Mouse (Mus musculus) hindbrain, embryonic 14.5 days (tissue): ENCODE data around the gene Olfr1019. TPM values are rescaled to one million over a fixed set of nuclear protein-coding genes. Genes with fewer than 3 reads are reported as not detected.

Experiments used
- polyA plus RNA-seq: library from polyadenylated mRNA; unstranded; fragments of >200 nt; fragmentation: Nextera tagmentation; extraction: Ambion mirVana; gene quantifications from 2 replicates; pipeline ENCODE4 v1.2.1, GENCODE M21; 2014

Gene Olfr1019
- polyA plus RNA-seq, 1 experiment from 2014 or later, result not detected

Other genes with a start within 250 kb of the Olfr1019 start
- not detected in 2 replicates for gene Olfr1000, start 233.6 kb downstream of the Olfr1019 start, polyA plus RNA-seq
- not detected in 2 replicates for gene Olfr1002, start 194.8 kb downstream of the Olfr1019 start, polyA plus RNA-seq
- not detected in 2 replicates for gene Olfr154, start 181.0 kb downstream of the Olfr1019 start, polyA plus RNA-seq
- not detected in 2 replicates for gene Olfr1006, start 166.7 kb downstream of the Olfr1019 start, polyA plus RNA-seq
- gene Olfr1008, start 156.1 kb downstream of the Olfr1019 start, polyA plus RNA-seq, result not detected in 2 replicates
- not detected in 2 replicates for gene Olfr1009, start 130.1 kb downstream of the Olfr1019 start, polyA plus RNA-seq
- gene Olfr1012, start 82.7 kb downstream of the Olfr1019 start, polyA plus RNA-seq, result not detected in 2 replicates
- not detected in 2 replicates for gene Olfr1013, start 78.4 kb downstream of the Olfr1019 start, polyA plus RNA-seq
- not detected in 2 replicates for gene Olfr1014, start 72.8 kb downstream of the Olfr1019 start, polyA plus RNA-seq
- not detected in 2 replicates for gene Olfr1015, start 63.5 kb downstream of the Olfr1019 start, polyA plus RNA-seq
- gene Olfr1016, start 42.9 kb downstream of the Olfr1019 start, polyA plus RNA-seq, result not detected in 2 replicates
- not detected in 2 replicates for gene Olfr1018, start 27.0 kb downstream of the Olfr1019 start, polyA plus RNA-seq
- gene Olfr1020, start 1.5 kb upstream of the Olfr1019 start, polyA plus RNA-seq, result not detected in 2 replicates
- gene Olfr1022, start 23.1 kb upstream of the Olfr1019 start, polyA plus RNA-seq, result not detected in 2 replicates
- gene Olfr1023, start 40.2 kb upstream of the Olfr1019 start, polyA plus RNA-seq, result not detected in 2 replicates
- gene Olfr1024, start 59.6 kb upstream of the Olfr1019 start, polyA plus RNA-seq, result not detected in 2 replicates
- gene Olfr1025-ps1, start 69.7 kb upstream of the Olfr1019 start, polyA plus RNA-seq, result not detected in 2 replicates
- gene Olfr1026, start 76.1 kb upstream of the Olfr1019 start, polyA plus RNA-seq, result not detected in 2 replicates
- not detected in 2 replicates for gene Olfr1028, start 105.0 kb upstream of the Olfr1019 start, polyA plus RNA-seq
- not detected in 2 replicates for gene Olfr1029, start 128.4 kb upstream of the Olfr1019 start, polyA plus RNA-seq
- not detected in 2 replicates for gene Olfr1030, start 133.8 kb upstream of the Olfr1019 start, polyA plus RNA-seq
- not detected in 2 replicates for gene Olfr1031, start 144.8 kb upstream of the Olfr1019 start, polyA plus RNA-seq
- not detected in 2 replicates for gene Olfr1032, start 160.1 kb upstream of the Olfr1019 start, polyA plus RNA-seq
- gene Olfr1033, start 175.2 kb upstream of the Olfr1019 start, polyA plus RNA-seq, result 0.22 TPM in 1 of 2 replicates, not detected in the other
- gene Olfr1034, start 200.4 kb upstream of the Olfr1019 start, polyA plus RNA-seq, result not detected in 2 replicates
- not detected in 2 replicates for gene Olfr1036, start 228.5 kb upstream of the Olfr1019 start, polyA plus RNA-seq
- gene Olfr1037, start 241.9 kb upstream of the Olfr1019 start, polyA plus RNA-seq, result not detected in 2 replicates